Mouse (Mus musculus) frontal cortex, postnatal 10 days (tissue): ENCODE measurements around the gene Rsrc1.

Experiments used
- DNase-seq, 2 experiments: peaks; one replicate each; pipeline ENCODE4 v3.0.0; 2022; ENCODE audit warnings: low spot score in 2 of 2, mixed read lengths in 1 of 2

Gene Rsrc1

DNA sequence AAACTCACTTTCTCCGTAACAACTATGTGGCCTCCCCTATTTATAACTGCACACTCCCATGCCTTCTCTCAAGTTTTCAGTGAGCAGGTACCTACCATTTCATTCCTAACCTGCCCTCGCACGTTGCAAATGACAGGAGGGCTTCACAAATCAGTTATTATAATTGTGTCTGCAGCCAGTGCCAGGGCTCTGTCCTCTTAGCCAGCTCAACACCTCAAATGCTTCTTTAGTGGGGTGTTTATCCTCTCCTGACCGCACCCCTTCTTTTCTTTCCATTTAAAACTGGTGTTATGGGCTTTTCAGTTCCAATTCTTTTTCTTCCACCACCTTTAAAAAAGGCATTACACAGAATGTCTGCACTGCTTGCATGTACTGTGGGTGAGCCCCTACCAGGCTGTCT, 391.0 kb downstream of the Rsrc1 start:
- no peak for DNase-seq

DNA sequence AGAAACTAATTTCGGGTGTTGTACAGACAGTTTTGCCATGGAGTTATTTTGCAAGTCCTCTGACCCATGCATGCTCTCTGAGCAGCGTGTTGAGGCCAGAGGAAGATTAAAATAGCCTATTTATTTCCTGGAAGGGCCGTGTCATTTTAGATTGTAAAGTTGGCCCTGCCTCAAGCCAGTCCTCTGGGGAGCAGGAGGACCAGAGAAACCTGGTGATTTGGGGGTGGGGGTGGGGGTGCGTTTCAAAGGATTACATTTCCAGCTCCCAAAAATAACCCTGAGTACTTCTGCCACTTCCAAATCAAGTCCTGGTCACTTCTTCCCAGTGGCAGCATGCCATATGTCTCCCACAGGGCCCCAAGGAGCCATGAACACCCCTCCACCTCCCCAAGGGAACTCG, 391.6 kb downstream of the Rsrc1 start:
- no peak for DNase-seq

DNA sequence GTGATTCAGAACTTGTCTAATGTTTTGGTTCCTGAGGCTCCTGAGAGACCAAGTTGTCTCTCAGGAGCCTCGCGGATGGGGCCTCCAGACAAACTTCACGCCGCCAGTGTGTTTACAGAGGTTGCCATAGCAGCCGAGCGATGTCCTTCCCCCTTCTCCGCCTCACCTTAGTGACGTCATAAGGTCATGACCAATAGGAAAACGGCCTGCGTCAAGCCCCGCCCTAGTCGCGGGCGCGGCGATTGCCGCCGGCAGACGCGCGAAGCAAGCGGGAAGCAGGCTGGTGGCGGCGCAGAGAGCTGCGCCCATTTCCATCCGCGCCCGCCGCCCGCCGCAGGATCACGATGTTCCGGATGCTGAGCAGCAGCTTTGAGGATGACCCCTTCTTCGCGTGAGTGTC, 392.7 kb downstream of the Rsrc1 start, which contains the start of gene Mlf1:
Gene Mlf1, plus strand, starts transcription at position 226 of the 400 bp plus-strand sequence.
- DNase-seq, result peak; percentile 84 to 90

DNA sequence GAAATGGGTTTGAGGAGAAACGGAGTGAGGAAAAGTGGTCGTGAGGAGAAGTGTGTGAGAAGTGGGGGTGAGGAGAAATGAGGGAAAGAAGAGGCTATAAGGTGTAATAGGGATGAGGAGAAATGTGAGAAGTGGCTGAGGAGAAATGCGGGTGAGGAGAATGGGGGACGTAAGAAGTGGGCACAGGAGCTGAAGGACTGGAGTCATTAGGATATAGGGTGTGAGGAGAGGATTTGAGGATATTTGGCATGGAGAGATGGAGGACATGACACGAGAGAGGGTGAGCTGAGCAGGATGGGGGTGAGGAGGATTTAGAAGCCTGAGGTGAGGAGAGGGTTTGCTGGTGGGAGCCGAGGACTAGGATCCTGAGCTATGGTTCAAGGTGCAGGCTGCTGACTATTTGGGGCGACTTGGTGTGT, 393.2 kb downstream of the Rsrc1 start:
- no peak for DNase-seq

DNA sequence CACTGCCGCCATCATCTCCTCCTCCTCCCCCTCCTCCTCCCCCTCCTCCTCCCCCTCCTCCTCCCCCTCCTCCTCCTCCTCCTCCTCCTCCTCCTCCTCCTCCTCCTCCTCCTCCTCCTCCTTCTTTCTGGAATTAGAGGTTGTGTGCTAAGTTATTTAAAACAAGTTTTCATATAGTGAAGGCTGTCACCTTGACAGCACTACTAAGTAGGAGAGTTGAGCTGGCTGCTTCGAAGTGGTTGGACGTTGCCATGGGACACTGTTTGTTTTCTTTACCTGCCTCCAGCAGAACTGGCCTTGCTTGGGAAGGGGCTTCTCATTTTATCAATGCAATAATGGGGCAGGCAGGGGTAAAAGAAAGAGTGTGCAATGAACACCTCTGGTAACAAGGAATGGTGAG, 393.9 kb downstream of the Rsrc1 start, which contains the start of gene Gm17402:
Gene Gm17402, minus strand, starts transcription at position 101 of the 400 bp plus-strand sequence.
- DNase-seq, result no peak

DNA sequence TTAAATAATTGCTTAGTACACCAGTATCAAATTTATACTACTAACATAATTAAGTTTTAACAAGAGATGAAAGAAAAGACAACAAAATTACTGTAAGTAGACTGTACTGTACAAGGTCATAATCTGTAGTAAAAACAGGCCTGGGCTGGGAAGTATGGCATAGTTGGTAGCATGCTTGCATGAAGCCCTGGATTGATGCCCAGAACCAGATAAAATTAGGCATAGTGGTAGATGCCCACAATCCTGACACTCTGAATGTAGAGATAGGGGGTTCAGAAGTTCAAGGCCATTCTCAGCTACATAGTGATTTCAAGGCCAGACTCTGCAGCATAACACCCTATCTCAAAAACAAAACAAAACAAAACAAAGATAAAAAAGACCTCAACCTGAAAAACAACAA, 397.0 kb downstream of the Rsrc1 start:
- DNase-seq, result no peak
